In genomic region chr4:130520482-130520851, GRCm38 (mm10) we compare ENCODE assay signal across 8 mouse cellular contexts. TPM values are rescaled to one million over a fixed set of nuclear protein-coding genes. Genes with fewer than 3 reads are reported as not detected.
DNase-seq lines count a peak whose midpoint lies in the region; ATAC-seq lines count a peak whose summit lies in the region.

No protein-coding gene starts in this region.

- 0 out of 2 replicates have a peak overlapping the region, but pooled peaks have one; percentile 11 for H3K9ac ChIP-seq in kidney, embryonic 15.5 days
- peak overlapping the region; percentile 24; the same call in 1 of the 2 replicates for H3K9ac ChIP-seq in hindbrain, embryonic 16.5 days (ENCODE audit: low read depth, low read length)
- H3K9ac ChIP-seq in midbrain, embryonic 16.5 days (ENCODE audit: low read depth, low read length): peak overlapping the region; percentile 82

- WGBS in kidney, embryonic 15.5 days: 1% methylated on average over 9 of the region's 9 CpGs
- 4% methylated on average over 9 of the region's 9 CpGs for WGBS in hindbrain, embryonic 16.5 days
- 1% methylated on average over 9 of the region's 9 CpGs for WGBS in midbrain, embryonic 16.5 days

- peak overlapping the region; percentile 65 for H3K4me3 ChIP-seq in kidney, embryonic 15.5 days (replicated peaks)
- H3K4me3 ChIP-seq in brown adipose tissue, adult 24 weeks (ENCODE audit: insufficient read depth, low read depth, low read length): peak overlapping the region; percentile 41
- H3K4me3 ChIP-seq in hindbrain, embryonic 16.5 days (ENCODE audit: low read length): peak overlapping the region; percentile 57
- peak overlapping the region; percentile 57 for H3K4me3 ChIP-seq in midbrain, embryonic 16.5 days (ENCODE audit: low read depth, low read length)

- ATAC-seq in kidney, embryonic 15.5 days (replicated peaks; ENCODE audit: low FRiP score): no peak; the same call in 1 of the 2 replicates
- ATAC-seq in hindbrain, embryonic 16.5 days: peak; percentile 62
- ATAC-seq in midbrain, embryonic 16.5 days: peak; percentile 73; the same call in 1 of the 2 replicates

- H3K27ac ChIP-seq in kidney, embryonic 15.5 days: peak overlapping the region; percentile 93; the same call in 1 of the 2 replicates
- no peak overlapping the region for H3K27ac ChIP-seq in brown adipose tissue, adult 24 weeks (replicated peaks; ENCODE audit: low read depth, low read length)
- peak overlapping the region; percentile 13 for H3K27ac ChIP-seq in hindbrain, embryonic 16.5 days (ENCODE audit: low read depth, low read length)
- peak overlapping the region; percentile 54; the same call in 1 of the 2 replicates for H3K27ac ChIP-seq in midbrain, embryonic 16.5 days (ENCODE audit: low read length)

- peaks cover 8% of the 10 kb centered on the region for H3K4me1 ChIP-seq in kidney, embryonic 15.5 days
- H3K4me1 ChIP-seq in brown adipose tissue, adult 24 weeks (ENCODE audit: control insufficient read depth, insufficient read depth, insufficient read length, low read length): no peaks in the 10 kb centered on the region; the same call in 1 of the 2 replicates
- peaks cover 2% of the 10 kb centered on the region; the same call in 1 of the 2 replicates for H3K4me1 ChIP-seq in hindbrain, embryonic 16.5 days (ENCODE audit: control insufficient read depth, insufficient read depth, low read depth, low read length)
- peaks cover 3% of the 10 kb centered on the region; the same call in 1 of the 2 replicates for H3K4me1 ChIP-seq in midbrain, embryonic 16.5 days (ENCODE audit: control insufficient read depth, insufficient read depth, low read length)

- no peaks in the 10 kb centered on the region for H3K9me3 ChIP-seq in kidney, embryonic 15.5 days (replicated peaks)
- no peaks in the 10 kb centered on the region for H3K9me3 ChIP-seq in hindbrain, embryonic 16.5 days (ENCODE audit: control insufficient read depth, low read length)
- H3K9me3 ChIP-seq in midbrain, embryonic 16.5 days (replicated peaks; ENCODE audit: control insufficient read depth, low read length, poor library complexity, severe bottlenecking): no peaks in the 10 kb centered on the region

- no peaks in the 10 kb centered on the region; the same call in 1 of the 2 replicates for H3K27me3 ChIP-seq in kidney, embryonic 15.5 days
- H3K27me3 ChIP-seq in hindbrain, embryonic 16.5 days (replicated peaks; ENCODE audit: control insufficient read depth, insufficient read depth, low read length): no peaks in the 10 kb centered on the region
- no peaks in the 10 kb centered on the region for H3K27me3 ChIP-seq in midbrain, embryonic 16.5 days (ENCODE audit: control insufficient read depth, insufficient read depth, low read depth, low read length)

- DNase-seq in kidney, postnatal 36 days: no peak
- no peak for DNase-seq in natural killer cell, adult 2 months (ENCODE audit: low spot score in 2 of 2)
- DNase-seq in cerebellum, adult 11 months: no peak
- DNase-seq in adrenal gland, adult 2 months: no peak

- H3K4me2 ChIP-seq in kidney, embryonic 15.5 days: peak overlapping the region; percentile 87
- H3K4me2 ChIP-seq in hindbrain, embryonic 16.5 days (ENCODE audit: low read length): peak overlapping the region; percentile 74
- H3K4me2 ChIP-seq in midbrain, embryonic 16.5 days (ENCODE audit: low read length): peak overlapping the region; percentile 68

- no peaks in the 10 kb centered on the region for H3K36me3 ChIP-seq in kidney, embryonic 15.5 days
- H3K36me3 ChIP-seq in hindbrain, embryonic 16.5 days (ENCODE audit: control insufficient read depth, insufficient read depth, low read length): no peaks in the 10 kb centered on the region
- no peaks in the 10 kb centered on the region for H3K36me3 ChIP-seq in midbrain, embryonic 16.5 days (ENCODE audit: control insufficient read depth, insufficient read depth, low read length)

RNA-seq across cellular contexts. Expression of gene Nkain1, which starts 53.5 kb away (rescaled TPM):
- polyA plus RNA-seq in kidney, embryonic 15.5 days (2015; fragmentation: Nextera tagmentation; extraction: Ambion mirVana): 2.0 and 2.4 TPM in 2 replicates
- polyA plus RNA-seq in brown adipose tissue, adult 24 weeks (2012; ENCODE audit: insufficient read depth, insufficient read length, missing spikeins): 2.8 and 4.0 TPM in 2 replicates
- 2.4 and 6.6 TPM in 2 replicates for polyA plus RNA-seq in hindbrain, embryonic 16.5 days (2015; fragmentation: Nextera tagmentation; extraction: Ambion mirVana)
- 7.2 and 9.1 TPM in 2 replicates for polyA plus RNA-seq in midbrain, embryonic 16.5 days (2015; fragmentation: Nextera tagmentation; extraction: Ambion mirVana)
- 10 to 100 TPM in 1 of 2 experiments, 1 to 10 TPM in 1; 4.4 to 15.1 TPM for total RNA-seq in adrenal gland, adult 2 months (2021)
- 24.3 and 24.6 TPM in 2 replicates for polyA plus RNA-seq in adrenal gland, adult 2 months (2012; rRNA removed)

Comparison
In these comparisons a context has a peak if more than half of its experiments do, and no peak if none do; other contexts are left out.
1. H3K9ac ChIP-seq: peak in every context shown above with its lines; median percentile 82 in midbrain, embryonic 16.5 days; 24 in hindbrain, embryonic 16.5 days; 11 in kidney, embryonic 15.5 days.